Mouse (Mus musculus): ENCODE data around the gene Top3a.
"Not testable (repeated sequence)": the region's sequence is repeated elsewhere in the genome, so short reads cannot be mapped to it uniquely, and the experiment has no call there.

The Top3a gene

DNA sequence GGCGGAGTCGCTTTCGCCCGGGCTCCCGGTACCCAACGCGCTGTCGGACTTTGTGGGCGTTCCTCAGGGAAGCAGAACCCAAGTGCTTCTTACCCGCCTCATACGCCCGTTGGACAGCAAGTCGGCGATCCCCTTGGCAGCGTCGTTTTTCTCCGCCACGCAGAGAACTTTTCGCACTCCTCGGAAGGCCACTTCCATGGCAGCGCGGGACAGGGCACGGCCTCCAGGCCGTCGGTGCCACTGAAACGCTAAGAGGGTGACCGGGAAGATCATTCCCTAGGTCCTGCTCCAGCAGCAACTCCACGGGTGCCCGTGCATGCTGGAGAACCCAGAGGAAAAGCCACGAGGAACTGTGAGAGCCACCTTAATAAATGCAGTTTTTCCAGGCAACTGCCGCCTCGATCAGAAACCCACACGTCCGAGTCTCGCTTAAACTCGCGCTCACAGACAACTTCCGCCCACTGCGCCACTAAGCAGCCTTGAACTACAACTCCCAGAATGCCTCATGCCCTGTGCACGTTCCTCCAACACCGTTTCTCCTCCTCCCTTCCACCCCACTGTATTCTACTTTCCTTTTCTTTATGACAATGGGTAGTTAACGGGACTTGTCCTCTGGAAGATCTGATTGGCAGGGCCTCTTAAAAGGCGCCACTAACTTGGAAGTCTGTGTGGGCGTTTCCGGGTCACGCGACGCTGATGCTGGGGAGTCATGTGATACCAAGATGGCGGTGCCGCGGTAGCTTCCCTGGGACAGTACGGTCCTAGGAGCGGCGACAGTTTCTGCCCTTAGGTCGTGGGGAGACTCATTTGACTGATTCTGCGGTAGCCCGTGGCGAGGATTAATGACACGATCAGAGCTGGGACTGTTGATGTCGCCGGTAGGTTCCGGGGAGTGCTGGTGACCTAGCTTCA is at the start of gene Top3a, which contains the start of gene Smcr8:
Gene Top3a (minus strand): TSS at position 537 of the 912 bp plus-strand sequence.
Gene Smcr8 (plus strand): TSS at position 696 of the 912 bp plus-strand sequence.
- DNase-seq = peak; percentile 97

DNA sequence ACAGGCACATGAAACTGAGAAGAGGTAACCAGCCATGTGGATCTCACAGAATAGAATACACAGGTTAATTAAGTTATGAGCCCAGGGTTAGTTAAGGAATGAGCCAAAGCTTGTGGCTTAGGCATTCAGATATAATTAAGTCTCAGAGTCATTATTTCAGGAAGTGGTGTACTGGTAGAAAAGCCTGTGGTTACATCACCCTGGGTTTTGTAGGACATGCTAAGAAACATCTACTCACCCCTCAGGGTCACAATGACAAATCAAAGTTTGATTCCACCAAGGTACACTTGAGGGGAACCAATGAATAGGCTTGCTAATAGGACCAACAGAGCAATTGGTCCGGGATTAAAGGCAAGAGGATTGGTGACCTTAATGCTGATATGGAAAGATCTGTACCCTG is 49.5 kb upstream of the Top3a start:
- no peak for DNase-seq

- no peak for DNase-seq
These were observed 48.0 kb upstream of the Top3a start for GRCm38 (mm10) chr11:60825191-60825590.

DNA sequence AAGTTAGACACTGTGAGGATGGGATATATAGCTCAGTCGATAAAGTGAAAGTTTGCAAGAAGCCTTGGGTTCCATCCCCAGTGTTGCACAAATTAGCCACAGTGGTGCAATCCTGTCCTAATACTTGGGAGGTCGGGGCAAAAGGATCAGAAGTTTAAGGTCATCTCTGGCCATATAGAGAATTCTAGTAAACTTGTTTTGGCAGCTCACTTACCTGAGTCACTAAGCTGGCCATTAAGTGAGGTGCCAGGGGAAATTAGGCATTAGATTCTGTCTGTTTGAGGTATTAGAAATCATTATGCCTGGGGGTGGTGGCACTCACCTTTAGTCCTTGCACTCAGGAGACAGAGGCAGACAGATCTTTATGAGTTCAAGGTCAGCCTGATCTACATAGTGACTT is 46.6 kb upstream of the Top3a start:
- no peak for DNase-seq

DNA sequence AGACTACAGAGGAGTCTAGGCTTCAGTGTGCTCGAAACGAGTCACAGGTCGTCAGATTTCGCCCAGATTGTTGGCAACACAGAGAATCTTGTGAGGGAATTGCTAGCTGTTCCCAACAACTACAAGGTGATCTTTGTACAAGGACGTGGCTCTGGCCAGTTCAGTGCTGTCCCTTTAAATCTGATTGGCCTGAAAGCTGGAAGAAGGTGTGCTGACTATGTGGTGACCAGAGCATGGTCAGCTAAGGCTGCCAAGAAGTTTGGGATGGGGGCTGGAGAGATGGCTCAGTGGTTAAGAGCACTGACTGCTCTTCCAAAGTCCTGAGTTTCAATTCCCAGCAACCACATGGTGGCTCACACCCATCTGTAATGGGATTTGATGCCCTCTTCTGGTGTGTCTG is 39.2 kb upstream of the Top3a start:
- no peak for DNase-seq

GRCm38 (mm10) chr11:60811618-60812017 is 34.5 kb upstream of the Top3a start, which contains the start of gene Shmt1:
Shmt1 (minus strand) TSS chr11:60811718.
- not testable (repeated sequence) for DNase-seq

GRCm38 (mm10) chr11:60811054-60811460 is 33.9 kb upstream of the Top3a start:
- peak; percentile 95 for DNase-seq

GRCm38 (mm10) chr11:60810046-60810965 is 33.1 kb upstream of the Top3a start:
- no peak for DNase-seq

- no peak for DNase-seq
These were observed 32.4 kb upstream of the Top3a start for GRCm38 (mm10) chr11:60809546-60809945.

GRCm38 (mm10) chr11:60808286-60809070 is 31.3 kb upstream of the Top3a start:
- DNase-seq = no peak

DNA sequence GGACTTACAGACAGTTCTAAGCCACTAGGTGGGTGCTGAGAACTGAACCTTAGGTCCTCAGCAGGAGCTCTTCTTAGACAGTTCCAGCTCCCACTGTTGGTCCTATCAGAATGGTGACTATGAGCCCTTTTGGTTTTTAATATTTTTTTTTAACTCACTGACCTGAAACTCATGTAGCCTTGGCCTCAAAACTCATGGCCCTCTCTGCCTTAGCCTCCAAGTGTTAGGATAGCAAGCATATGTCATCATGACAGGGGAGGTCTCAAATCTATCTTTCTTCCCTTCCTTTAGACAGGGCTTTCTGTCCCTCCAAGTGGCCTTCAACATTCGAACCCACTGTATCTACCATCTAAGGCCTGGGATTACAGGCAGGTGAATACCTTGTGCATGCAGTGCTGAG is 23.7 kb upstream of the Top3a start:
- no peak for DNase-seq

DNA sequence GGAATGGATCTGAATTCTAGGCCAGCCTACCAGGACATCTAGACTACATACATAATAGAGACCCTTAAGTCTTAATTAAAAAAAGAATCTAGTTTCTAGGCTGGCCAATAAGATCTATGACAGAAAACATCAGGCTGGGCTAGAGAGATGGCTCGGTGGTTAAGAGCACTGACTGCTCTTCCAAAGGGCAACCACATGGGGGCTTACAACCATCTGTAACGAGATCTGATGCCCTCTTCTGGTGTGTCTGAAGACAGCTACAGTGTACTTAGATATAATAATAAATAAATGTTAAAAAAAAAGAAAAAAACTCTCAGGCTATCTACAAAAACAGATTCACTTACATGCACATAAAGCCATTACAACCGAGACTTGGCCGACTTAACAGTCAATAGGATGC is 22.8 kb upstream of the Top3a start:
- no peak for DNase-seq

DNA sequence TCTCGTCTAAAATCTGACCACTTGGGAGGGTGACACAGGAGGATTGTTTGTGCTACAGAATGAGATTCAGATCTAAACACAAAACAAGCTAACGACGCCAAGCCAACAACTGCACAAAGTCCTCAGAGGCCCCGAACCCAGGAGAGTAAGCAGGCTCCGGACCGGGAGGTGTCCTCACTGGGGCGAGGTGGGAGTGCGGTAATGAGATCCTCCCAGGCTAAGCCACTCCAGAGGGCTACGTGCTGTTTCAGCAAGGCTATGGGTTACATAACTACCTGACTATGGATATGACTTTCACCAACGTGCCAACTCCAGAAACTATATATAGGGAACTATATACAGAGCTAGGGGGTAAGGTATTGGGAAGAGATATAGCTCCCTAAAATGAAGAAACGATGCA is 19.2 kb upstream of the Top3a start:
- no peak for DNase-seq

DNA sequence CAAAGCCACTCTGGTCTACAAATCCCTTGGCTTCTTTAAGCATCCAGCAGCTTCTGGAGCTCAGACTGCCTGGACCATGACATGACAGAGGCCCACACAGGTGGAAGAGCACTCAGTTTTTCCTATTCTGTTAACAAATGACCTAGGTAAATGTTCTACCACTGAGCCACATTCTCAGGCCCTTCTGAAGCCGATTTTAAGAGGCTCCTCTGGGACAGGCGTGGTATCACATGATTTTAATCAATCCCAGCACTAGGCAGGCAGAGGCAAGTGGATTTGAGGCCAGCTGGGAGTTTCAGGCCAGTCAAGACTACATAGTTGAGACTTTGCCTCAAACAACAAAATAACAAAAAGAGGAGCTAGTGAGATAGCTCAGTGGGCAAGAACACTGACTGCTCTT is 13.3 kb upstream of the Top3a start:
- no peak for DNase-seq

DNA sequence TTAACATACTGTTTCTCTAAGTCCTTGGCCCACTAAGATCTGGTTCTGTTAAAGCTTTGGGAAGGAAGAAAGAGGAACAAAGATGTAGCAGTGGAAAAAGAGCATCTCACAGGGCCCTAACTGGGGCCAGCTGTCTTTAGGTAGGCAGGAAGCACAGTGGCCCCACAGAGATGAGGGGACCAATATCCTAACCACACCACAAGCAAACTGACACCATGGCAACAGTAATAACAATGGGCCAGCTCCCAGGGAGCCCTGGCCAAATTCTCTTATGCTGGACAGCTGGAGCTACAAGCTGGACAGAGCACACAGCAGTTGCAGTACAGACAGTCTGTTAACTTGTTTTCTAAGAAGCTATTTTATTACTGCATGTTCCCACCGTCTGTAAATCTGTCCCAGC is 10.4 kb upstream of the Top3a start:
- peak; percentile 23 for DNase-seq

GRCm38 (mm10) chr11:60784179-60784922 is 7.2 kb upstream of the Top3a start:
- DNase-seq = no peak

GRCm38 (mm10) chr11:60779673-60780189 is 2.6 kb upstream of the Top3a start:
- no peak for DNase-seq

- DNase-seq = no peak
These were observed 721 bp upstream of the Top3a start for GRCm38 (mm10) chr11:60777801-60778370.

- no peak for DNase-seq
These were observed 897 bp downstream of the Top3a start for GRCm38 (mm10) chr11:60776107-60776828.

DNA sequence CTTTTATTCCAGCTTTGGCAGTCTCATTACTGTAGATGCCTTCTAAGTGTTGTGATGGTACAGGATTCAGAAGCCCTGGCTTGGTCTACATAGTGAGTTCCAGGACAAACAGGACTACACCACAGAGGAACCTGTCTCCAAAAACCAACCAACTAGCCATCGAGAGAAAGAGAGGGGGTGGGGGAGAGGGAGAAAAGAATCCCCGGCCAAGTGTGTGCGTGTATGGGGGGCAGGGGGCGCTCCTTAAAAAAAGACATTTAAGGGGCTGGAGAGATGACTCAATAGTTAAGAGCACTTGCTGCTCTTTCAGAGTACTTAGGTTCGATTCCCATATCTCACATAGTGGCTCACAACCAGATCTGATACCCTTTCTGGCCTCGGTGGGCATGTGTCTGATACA is 1.6 kb downstream of the Top3a start:
- no peak for DNase-seq

- no peak for DNase-seq
These were observed 2.3 kb downstream of the Top3a start for GRCm38 (mm10) chr11:60774841-60775240.

Data from retina, postnatal 1 day (tissue).